Mouse (Mus musculus): Measurements from ENCODE around the gene Atf7ip2.
"Not testable (repeated sequence)": the region's sequence is repeated elsewhere in the genome, so short reads cannot be mapped to it uniquely, and the experiment has no call there.

The Atf7ip2 gene

DNA sequence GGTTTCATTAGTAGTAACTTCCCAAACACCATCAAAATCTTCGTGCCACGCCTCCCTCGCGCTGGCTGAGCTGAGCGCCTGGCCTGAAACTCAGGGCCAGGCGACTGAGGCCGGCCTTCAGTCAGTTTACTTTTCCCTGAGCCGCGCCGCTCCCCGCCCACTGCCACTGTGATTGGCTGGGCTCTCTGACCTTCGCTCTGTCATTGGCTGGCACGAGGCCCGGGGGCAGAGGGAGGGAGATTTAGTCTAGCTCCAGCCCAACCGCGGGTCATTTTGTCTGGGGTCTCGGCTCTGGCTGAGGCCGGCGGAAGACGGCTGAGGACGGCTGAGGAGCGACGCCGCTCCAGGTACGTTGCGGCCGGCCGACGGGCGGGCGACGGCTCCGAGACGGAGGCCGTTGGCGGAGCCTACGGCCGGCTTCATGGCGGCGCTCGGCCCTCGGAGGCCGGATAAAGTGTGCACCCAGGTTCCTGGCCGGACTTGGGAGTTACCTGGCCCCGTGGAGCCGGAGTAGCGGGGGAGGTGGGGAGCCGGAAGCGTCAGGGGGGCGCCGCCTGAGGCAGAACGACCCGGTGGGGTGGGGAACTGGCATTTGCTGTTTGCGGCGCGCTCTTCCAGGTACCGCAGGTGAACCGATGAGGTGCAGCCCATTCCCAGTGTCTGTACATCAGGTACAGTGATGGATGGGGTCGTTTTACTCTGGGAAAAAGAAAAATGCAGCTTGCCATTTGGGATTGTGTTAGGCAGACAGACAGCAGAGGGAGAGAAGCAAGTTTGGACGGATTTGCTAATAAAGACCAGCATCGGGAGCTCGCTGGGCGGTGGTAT, at the start of gene Atf7ip2:
Atf7ip2 (plus strand) TSS at position 34 of the 828 bp plus-strand sequence.
- DNase-seq (ENCODE audit: low read depth, low spot score), result peak; percentile 4

DNA sequence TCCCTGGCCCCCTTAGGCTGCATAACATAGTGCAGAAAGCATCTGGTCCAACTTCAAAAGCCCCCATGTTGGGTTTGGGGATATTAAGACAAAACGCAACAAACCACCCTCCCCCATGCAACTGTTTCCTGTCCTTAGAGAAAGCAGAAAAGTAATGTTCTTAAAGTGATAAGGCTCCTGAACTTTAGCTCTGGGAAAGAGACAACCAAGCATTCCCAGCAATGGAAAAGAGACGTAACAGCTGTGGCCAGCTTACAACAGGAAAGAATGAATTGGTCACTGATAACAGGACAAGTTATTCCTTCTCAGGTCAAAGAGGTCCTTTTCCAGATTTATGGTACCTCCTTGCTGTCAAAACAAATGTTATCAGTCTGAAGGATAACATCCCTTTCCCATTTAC, 49.3 kb upstream of the Atf7ip2 start:
- no peak for DNase-seq (ENCODE audit: low read depth, low spot score)

DNA sequence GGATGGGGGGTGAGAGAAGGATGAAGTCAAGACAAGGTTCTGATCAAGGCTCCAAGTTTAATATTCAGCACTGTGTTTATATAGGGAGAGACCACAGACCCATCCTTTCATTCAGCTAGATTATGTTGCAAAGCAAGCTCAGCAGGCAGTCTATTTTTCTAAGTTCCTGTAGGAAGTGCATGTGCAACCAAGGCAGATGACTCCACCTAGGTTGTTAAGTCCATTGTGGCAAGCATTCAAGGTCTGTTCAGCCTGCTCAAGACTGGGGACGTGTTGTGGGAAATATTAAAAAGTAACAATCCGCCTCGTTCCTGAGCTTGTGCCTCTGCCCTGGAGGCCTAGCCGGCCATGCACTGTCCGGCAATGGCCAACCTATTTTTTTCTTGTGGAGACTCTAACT, 45.1 kb upstream of the Atf7ip2 start:
- DNase-seq (ENCODE audit: low read depth, low spot score), result no peak

DNA sequence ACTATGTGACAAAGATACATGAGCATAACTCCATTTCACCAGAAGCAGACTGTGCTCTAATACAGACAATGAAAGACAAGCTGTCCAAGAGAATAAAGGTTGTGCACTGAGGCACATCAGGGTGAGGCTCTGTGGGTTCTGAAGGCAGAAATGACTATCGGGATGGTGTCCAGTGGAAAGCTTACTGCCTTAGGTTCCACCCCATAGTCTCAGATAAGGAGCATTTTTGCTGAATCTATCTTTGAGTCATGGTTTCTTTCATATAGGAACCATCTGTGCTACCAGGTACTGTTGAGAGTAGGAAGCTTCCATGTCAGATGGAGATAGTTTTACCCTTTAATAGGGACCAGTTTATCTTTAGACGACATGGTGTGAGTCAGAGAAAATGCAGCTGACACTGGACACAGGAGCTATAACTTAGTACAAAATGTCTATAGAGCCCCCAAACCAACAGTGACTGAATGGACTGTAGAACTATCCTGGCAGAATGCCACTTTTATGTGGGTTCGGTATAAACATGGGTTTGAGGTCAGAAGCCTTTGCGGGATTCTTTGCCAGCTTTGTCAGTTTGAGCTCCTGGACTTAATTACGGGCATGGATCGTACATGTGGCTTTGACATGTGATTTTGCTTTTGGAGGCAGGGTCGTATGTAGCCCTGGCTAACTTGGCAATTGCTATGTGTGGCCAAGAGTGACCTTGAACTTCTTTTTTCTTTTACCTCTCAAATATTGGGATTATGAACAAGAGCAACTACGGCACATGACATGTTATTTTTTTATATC, 23.2 kb upstream of the Atf7ip2 start:
- DNase-seq (ENCODE audit: low read depth, low spot score), result no peak

DNA sequence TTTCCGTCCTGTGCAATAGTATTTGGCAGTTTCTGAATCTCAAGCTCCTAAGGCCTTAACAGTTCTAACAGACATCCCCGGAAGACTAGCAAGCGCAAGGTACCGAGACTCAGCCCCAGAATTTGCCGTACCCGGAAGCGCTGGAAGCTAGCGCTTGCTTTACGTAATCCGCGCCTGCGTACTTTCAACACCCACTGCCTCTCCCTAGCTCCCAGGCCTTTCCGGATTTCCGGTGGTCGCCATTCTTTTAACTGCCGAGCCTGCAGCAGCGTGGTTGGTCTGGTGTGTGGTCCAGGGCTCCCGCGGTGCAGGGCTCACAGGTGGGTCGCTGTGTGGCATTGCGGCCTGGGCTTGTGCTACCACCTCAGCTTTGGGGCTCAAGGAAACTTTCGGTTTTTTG, 22.5 kb upstream of the Atf7ip2 start, which contains the start of gene Rpl39l:
Rpl39l (plus strand) TSS at position 222 of the 400 bp plus-strand sequence.
- DNase-seq (ENCODE audit: low read depth, low spot score), result no peak

DNA sequence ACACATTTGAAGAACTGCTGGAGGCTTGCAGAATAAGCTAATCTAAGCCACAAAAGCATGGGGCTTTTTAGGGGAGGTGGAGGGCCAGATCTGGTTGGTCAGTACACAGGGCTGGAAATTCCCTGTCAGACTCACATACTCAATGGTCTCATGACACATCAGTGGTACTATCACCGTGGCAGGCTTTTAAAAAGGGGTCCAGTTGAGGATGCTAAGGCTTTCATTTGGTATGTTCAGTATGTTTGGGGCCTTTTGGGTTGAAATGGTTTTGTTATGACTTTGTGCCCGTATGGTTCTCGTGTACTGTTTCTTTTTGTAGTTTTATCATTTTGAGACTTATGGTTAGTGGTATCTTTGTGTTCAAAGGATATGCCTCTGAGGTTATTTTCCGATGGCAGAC, 21.2 kb upstream of the Atf7ip2 start:
- DNase-seq (ENCODE audit: low read depth, low spot score), result no peak

DNA sequence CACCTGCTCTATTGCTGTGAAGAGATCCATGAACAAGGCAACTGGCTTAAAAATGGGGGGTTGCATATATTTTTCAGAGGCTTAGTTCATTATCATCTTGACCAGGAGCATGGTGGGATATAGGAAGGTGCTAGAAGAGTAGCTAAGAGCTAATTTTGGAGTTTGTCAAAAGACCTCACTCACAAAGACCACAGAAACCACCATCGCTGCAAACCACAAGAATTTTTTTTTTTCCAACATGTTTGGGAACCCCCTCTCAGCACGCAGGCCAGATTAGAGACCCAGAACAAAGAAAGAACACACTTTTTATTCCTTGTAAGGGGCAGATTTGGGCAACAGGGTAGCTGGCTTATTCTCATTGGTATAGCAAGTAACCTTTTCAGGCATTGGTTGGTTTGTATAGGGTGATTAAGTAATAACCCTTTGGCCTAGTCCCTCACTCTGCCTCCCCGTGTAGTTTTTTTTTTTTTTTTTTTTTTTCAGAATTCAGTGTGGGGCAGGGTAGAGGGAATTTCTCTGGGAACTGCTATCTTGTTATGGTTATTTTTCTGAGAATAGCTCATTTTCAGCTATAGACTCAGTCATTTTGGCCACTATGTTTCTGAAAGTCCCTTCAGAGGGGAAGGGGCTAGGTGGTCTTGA, 20.2 kb upstream of the Atf7ip2 start:
- DNase-seq (ENCODE audit: low read depth, low spot score), result no peak

DNA sequence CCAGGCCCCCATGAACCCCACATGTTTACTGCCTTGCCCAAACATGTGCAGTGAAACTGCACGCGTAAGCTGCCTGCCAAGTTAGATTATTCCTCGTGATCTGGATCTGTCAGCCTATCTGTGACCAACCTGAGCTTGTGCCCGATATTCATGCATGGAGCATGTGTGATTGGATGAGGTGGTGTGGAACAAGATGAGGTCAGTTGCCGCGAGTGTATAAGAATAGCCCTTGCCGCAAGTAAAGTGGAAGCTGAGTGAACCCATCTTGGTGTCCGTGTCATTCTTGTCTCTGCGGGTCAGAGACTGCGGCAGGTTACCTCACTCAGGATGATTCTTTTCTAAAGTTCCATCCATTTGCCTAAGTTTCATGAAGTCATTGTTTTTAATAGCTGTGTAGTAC, 5.1 kb upstream of the Atf7ip2 start:
- not testable (repeated sequence) for DNase-seq (ENCODE audit: low read depth, low spot score)

DNA sequence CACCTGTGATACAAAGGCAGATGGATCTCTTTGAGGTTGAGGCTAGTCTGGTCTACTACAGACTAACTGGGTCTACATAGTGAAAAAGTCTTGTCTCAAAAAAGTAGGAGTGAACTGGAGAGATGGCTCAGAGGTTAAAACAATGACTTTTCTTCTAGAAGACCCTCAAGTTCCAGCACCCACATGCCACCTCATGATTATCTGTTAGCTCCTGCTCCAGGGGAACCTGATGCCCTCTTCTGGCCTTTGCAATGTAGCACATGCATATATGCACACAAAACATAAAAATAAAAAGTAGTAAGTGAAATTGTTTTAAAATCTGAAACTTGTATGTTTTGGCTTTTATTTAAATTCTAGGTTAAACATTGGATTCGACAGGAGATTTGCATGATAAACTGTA, 16.3 kb downstream of the Atf7ip2 start:
- DNase-seq (ENCODE audit: low read depth, low spot score), result no peak

DNA sequence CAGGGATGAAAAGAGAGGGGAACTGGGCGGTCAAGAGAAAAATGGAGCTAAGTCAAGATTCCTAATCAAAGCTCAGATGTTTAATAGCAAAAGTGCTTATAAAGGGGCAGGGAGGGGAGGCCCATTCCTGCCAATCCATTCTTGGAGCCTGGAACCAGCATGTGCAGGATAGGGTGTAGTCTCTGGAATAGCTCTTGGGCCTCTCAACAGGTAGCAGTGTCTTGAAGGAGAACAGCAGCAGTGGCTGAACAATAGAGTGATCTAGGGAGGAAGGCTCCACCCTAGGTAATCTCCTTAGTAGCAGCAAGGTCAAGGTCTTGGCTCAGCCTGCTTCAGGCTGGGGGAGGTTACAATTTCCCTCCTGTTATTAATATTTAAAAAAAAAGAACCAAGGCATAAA, 23.9 kb downstream of the Atf7ip2 start:
- DNase-seq (ENCODE audit: low read depth, low spot score), result not testable (repeated sequence)

DNA sequence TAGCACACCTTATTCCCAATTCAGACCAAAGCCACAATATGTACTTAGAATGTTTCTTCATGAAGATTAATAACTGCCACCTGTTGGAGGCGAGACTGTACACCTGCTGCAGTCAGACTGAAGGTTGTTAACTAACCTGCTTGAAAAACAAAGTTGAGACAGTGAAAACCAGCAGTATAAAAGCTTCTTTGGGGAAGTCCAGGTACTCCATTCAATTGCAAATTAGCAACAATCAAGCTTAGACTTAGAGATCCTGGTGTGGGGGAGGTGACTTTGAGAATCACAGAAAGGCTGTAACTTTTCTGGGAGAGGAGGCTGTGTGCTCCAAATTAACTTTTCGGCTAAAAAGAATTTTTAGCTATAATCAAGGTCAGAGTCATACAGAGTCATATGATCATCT, 24.5 kb downstream of the Atf7ip2 start:
- DNase-seq (ENCODE audit: low read depth, low spot score), result not testable (repeated sequence)

DNA sequence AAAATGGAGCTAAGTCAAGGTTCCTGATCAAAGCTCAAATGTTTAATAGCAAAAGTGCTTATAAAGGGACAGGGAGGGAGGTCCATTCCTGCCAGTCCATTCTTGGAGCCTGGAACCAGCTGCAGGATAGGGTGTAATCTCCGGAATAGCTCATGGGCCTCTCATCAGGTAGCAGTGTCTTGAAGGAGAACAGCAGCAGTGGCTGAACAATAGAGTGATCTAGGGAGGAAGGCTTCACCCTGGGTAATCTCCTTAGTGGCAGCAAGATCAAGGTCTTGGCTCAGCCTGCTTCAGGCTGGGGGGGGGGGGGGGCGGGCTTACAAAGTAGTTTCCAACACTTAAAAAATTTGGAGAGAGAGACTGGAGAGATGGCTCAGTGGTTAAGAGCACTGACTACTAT, 34.8 kb downstream of the Atf7ip2 start:
- DNase-seq (ENCODE audit: low read depth, low spot score), result no peak

DNA sequence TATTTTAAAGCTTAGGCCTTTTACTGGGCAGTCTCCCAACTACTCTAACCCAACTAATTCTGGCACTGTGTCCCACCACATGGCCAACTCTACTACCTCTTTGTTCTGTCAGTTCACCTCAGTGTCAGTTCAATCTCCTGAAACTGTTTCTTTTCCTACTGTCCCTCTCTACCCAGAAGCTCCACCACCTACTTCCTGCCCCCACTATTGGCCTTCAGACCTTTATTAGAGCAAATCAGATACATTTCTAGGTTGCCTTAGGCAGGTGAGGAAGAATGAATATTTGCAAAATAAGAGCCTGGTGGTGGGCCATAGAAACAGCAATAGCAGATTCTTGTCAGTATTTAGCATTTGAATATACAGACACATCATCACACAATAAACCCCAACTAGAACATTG, 44.1 kb downstream of the Atf7ip2 start:
- no peak for DNase-seq (ENCODE audit: low read depth, low spot score)

DNA sequence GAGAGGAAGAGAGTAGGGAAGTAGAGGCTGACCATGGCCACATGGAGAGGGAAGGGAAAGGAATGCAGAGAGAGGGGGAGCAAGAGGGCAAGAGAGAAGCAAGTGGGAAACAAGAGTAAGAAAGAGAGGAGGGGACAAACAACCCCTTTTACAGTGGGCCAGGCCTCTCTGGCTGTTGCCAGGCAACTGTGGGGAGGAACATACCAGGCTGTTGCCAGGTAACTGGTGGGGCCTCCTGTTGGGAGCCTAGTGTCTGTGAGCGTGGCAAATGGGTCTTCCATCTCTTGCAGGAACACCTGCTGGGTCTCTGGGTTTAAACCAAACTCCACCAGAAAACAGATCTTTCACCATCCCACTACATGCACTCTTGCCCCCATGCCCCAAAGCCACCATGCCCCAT, 61.5 kb downstream of the Atf7ip2 start:
- DNase-seq (ENCODE audit: low read depth, low spot score), result no peak

DNA sequence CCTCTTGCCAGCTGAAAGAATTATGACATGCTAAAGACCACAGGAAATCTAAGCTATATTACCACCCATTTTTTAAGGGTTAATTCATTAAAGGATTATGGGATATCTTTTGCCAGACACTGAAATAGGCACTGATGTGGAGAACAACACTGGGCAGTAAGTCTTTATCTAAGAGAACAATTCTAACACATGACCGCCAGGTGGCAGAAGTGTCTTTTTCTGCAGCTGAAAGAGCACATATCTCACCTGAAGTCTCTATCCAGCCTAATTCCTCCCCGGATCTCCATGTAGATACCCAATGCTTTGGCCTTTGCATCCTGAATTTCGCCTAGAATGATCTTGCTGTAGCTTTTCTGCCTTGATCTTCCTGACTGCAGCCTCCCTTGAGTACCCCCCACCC, 79.7 kb downstream of the Atf7ip2 start:
- peak; percentile 30 for DNase-seq (ENCODE audit: low read depth, low spot score)

DNA sequence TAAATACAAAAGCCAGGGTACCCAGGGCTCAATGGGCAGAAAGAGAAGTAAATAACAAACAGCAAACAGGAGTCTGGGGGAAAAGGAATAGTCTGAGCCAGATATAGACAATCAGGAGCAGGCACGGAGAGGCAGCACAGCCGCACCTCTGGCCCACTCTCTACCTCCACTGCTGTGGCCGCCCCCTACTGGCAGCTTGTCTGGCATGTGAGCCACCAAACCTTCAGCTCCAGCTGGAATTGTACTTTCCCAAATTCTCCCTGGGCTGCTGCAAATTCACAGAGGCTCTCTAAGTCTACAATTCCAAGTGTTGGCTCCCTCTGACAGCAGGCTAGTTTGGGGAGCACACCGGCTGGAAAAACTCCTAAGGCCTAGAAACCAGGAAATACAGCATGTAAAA, 82.0 kb downstream of the Atf7ip2 start:
- DNase-seq (ENCODE audit: low read depth, low spot score), result no peak

DNA sequence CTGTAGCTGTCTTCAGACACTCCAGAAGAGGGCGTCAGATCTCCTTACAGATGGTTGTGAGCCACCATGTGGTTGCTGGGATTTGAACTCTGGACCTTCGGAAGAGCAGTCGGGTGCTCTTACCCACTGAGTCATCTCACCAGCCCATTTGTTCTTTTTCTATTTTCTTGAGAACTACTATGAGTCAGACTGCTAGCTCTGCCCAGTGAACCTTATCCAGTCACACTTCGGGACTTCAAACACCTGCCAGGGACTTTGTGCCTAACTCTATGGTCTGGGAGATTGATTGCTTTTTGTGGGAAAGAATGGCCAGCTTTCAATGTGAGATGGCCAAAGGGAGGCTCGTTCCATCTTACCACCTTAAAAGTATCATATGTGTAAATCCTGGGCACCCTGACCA, 84.3 kb downstream of the Atf7ip2 start:
- DNase-seq (ENCODE audit: low read depth, low spot score), result not testable (repeated sequence)

DNA sequence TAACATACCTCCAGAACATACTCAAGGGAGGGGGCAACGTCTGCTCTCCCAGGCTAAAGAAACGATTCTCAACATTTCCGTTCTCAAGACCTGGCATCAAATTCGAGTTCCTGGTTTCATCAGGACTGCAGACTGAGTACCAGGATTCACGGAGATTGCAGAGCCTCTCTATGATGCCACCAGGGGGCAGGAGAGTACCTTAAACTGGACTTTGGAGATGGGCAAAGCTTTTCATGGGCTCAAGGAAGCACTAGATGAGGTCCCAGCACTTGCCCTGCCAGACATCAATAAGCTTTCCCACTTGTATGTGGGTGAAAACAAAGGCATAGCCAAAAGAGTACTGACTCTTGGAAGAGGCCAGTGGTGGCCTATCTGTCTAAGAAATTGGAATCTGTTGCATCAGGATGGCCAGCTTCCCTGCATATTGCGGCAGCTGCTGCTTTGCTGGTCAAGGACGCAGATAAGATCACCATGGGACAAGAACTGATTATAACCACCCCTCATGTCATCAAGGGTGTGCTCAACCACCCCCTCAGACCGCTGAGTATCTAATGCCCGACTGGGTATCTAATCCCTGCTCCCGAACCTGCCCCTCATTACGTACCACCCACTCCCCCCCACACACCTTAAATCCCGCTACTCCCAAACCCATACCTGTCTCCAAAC, 87.9 kb downstream of the Atf7ip2 start:
- peak; percentile 46 for DNase-seq (ENCODE audit: low read depth, low spot score)

DNA sequence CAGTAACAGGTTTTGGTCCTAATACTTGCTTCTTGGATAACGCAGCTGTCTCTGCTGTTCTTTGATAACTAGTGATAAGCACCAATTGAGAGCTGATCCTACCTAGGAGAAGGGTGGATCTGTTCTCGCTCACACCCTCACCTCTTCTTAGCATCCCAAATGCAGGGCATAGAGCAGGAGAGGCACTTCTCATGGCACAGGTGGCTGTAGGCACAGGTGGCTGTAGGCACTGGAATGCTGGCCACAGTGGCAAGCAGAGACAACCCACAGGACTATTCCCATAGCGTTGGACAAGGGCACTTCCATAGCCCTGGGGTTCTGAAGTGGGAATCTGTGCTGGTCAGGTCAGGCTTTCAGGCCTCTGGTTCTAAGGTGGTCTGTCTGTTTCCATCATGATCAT, 89.4 kb downstream of the Atf7ip2 start:
- DNase-seq (ENCODE audit: low read depth, low spot score), result no peak

DNA sequence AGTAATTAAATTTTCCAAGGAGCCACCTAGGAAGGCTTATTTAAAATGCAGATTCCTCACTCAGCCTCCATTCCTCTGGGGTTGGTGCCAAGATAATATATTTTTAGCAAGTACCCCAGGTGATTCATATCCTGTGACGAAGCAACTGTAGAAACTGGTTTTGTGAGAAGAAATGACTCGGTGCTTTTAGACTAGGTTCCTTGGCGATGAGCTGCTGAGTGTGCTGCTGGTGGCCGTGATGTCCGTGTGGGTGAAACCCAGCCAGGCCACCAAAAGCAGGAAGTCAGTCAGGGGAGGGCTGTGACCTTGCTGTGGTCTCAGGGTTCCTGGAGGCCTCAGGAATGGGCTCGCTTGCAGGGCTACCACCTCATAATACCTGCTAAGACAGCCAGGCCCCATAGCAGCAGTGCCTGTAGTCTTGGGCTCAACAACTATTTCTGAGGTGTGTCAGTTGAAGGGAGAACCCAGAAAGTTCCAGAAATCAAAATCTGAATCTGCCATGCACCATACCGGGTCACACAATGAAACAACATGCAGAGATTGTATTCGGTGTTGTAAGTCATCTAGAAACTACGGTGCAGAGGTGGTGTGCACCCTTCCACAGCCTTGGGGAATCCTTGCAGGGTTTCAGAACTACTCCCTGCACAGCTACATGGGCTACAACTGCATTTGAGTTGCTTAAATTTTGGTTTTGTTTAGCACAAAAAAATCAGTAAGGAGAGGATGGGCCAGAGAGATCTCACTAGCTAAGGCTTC, 94.2 kb downstream of the Atf7ip2 start:
- no peak for DNase-seq (ENCODE audit: low read depth, low spot score)

DNA sequence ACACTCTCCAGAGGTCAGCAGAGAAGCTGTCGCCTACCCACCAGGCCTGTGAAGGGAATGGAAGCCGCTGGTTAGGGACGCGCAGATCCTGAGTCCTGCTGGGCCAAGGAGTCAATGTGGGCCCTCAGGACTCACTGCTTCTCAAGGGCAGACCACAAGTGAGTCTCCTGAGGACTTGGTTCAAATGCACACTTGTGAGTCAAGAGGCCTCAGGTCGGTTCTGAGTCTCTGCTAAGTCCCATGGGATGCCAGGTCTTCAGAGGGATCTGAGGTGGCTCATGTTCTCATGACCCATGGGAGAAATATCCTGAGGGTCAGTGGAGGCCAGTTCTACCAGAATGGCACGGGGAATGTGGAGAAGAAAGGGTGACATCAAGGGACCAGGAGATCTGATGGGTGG, 95.6 kb downstream of the Atf7ip2 start:
- no peak for DNase-seq (ENCODE audit: low read depth, low spot score)
